Mouse (Mus musculus) large intestine, adult 2 months (tissue): ENCODE measurements around the gene Ceacam15. TPM values are rescaled to one million over a fixed set of nuclear protein-coding genes. Genes with fewer than 3 reads are reported as not detected.
"Not testable (repeated sequence)": the region's sequence is repeated elsewhere in the genome, so short reads cannot be mapped to it uniquely, and the experiment has no call there.

Experiments
- DNase-seq: peaks from one replicate; pipeline ENCODE4 v3.0.0-alpha.2; 2012; ENCODE audit warnings: low read depth, low spot score
- WGBS: fragments of 180-500 bp; shearing (Covaris S2); methylation state at CpG from one replicate; pipeline ENCODE4 v1.1.7; 2018; 5-methylcytosine and 5-hydroxymethylcytosine counted together
- polyA plus RNA-seq: library from polyadenylated mRNA; depleted of rRNA; stranded (reverse); fragments of >200 nt; gene quantifications from 2 replicates; pipeline ENCODE4 v1.2.3, GENCODE M21; 2012; rRNA removed

Ceacam15 gene
- polyA plus RNA-seq, 1 experiment, result not detected

GRCm38 (mm10) chr7:16633913-16634312, 41.6 kb downstream of the Ceacam15 start:
- DNase-seq, result not testable (repeated sequence)
- 9% methylated on average over 10 of the region's 10 CpGs for WGBS

GRCm38 (mm10) chr7:16631932-16632331, 43.6 kb downstream of the Ceacam15 start:
- WGBS, result 75% methylated on average over 4 of the region's 4 CpGs
- no peak for DNase-seq

GRCm38 (mm10) chr7:16631025-16631424, 44.5 kb downstream of the Ceacam15 start:
- WGBS, result 47% methylated on average over 4 of the region's 4 CpGs
- no peak for DNase-seq

- WGBS, result 22% methylated on average over 10 of the region's 10 CpGs
Measured at GRCm38 (mm10) chr7:16629598-16630296, 45.8 kb downstream of the Ceacam15 start.

GRCm38 (mm10) chr7:16628096-16628771, 47.3 kb downstream of the Ceacam15 start:
- no peak for DNase-seq
- WGBS, result 30% methylated on average over 12 of the region's 12 CpGs

More at GRCm38 (mm10) chr7:16629598-16630296, 45.8 kb downstream of the Ceacam15 start:
- no peak for DNase-seq

GRCm38 (mm10) chr7:16623687-16624086, 51.8 kb downstream of the Ceacam15 start:
- DNase-seq, result no peak

GRCm38 (mm10) chr7:16623131-16623530, 52.4 kb downstream of the Ceacam15 start:
- 57% methylated on average over 4 of the region's 4 CpGs for WGBS
- DNase-seq, result no peak

Other genes with a start within 250 kb of the Ceacam15 start
- 80.4 and 82.3 TPM in 2 replicates for gene Tmem160, start 222.9 kb downstream of the Ceacam15 start, polyA plus RNA-seq
- gene Npas1, start 198.0 kb downstream of the Ceacam15 start, polyA plus RNA-seq, result 0.09 TPM in 1 of 2 replicates, not detected in the other
- gene Arhgap35, start 60.7 kb downstream of the Ceacam15 start, polyA plus RNA-seq, result 8.9 and 9.4 TPM in 2 replicates
- gene Ceacam9, start 46.2 kb upstream of the Ceacam15 start, polyA plus RNA-seq, result 0.08 TPM in 1 of 2 replicates, not detected in the other
- gene Ap2s1, start 62.7 kb upstream of the Ceacam15 start, polyA plus RNA-seq, result 431 and 452 TPM in 2 replicates
- gene Slc1a5, start 105.6 kb upstream of the Ceacam15 start, polyA plus RNA-seq, result 82.4 and 114 TPM in 2 replicates
- 100.0 and 115 TPM in 2 replicates for gene Strn4, start 140.2 kb upstream of the Ceacam15 start, polyA plus RNA-seq
- gene Fkrp, start 141.0 kb upstream of the Ceacam15 start, polyA plus RNA-seq, result 11.7 and 15.7 TPM in 2 replicates
- 23.6 and 32.4 TPM in 2 replicates for gene Prkd2, start 167.2 kb upstream of the Ceacam15 start, polyA plus RNA-seq
- 10.9 and 12.4 TPM in 2 replicates for gene Dact3, start 199.6 kb upstream of the Ceacam15 start, polyA plus RNA-seq
- 3.1 and 3.6 TPM in 2 replicates for gene Gng8, start 216.1 kb upstream of the Ceacam15 start, polyA plus RNA-seq
- 1.5 and 1.7 TPM in 2 replicates for gene Ptgir, start 230.8 kb upstream of the Ceacam15 start, polyA plus RNA-seq
- 442 and 456 TPM in 2 replicates for gene Calm3, start 248.4 kb upstream of the Ceacam15 start, polyA plus RNA-seq